Mouse (Mus musculus): ENCODE data around the gene Dock7.

DNA sequence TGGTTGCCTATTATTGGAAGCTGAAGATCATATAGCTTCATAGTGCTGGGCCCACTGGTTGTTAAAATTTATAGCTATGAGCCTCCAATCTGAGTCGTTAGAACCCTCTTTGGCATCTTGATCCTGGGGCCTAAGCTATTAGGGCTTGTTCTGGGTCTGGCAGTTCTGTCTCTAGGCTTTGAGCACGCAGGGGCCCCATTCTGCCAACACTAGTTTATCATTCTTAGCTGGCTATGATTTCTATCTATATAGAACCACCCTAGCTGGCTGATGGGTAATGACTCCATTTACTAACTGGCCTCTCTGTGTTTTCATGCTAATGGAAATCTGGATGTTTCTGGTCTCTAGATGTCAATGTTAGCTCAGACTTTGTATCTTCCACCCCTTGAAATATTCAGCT is 203.0 kb downstream of the Dock7 start:
- TF ChIP-seq CTCF (conservative IDR thresholded peaks at IDR 0.05 in 1 of 2, IDR thresholded peaks at IDR 0.05 in 1 of 2; ENCODE audit: low read depth in 2 of 2, low read length in 2 of 2) = no peak
- no peak for TF ChIP-seq PAX5 (IDR thresholded peaks at IDR 0.05; ENCODE audit: low read length)
